Mouse (Mus musculus): Measurements from ENCODE around the gene Gm37240.

- TF ChIP-seq ZC3H11A (IDR thresholded peaks at IDR 0.05; ENCODE audit: borderline replicate concordance, low read depth, low read length): no peak
- no peak for TF ChIP-seq CHD2 (IDR thresholded peaks at IDR 0.05; ENCODE audit: low read depth, low read length)
- TF ChIP-seq ZNF384 (IDR thresholded peaks at IDR 0.05; ENCODE audit: low read depth, low read length): no peak
- no peak for TF ChIP-seq HCFC1 (IDR thresholded peaks at IDR 0.05; ENCODE audit: borderline replicate concordance, insufficient read depth, low read length)
- TF ChIP-seq MAFK (IDR thresholded peaks at IDR 0.05; ENCODE audit: insufficient read depth, low read depth, low read length): no peak
These were observed 950.4 kb downstream of the Gm37240 start for GRCm38 (mm10) chr3:84936956-84937355.

All from ES-E14 (cell line).